ENCODE assay signal across 8 mouse cellular contexts in the genomic region with DNA sequence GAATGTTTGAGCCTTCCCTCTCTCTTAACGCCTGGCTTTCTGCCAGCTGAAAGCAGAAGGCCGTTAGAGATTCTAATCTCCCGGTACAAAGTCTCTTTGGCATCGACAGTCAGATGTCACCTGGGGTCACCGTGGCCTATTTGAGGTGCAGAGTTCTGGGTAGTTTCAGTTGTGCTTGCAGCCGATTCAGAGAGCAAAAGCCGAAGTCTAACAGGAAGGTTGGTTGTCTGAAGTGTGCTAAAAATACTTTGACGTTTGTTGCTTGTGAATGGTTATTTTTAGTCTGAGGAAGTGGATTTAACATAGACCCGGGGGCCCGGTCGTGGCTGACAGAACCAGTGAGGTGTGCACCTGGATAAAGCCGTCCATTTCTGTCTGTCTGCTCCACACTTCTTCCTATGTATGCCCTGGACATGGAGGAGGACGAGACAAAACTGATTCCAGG.
DNase-seq lines count a peak whose midpoint lies in the region; ATAC-seq and TF ChIP-seq lines count a peak whose summit lies in the region.

No protein-coding gene starts in this region.

- H3K4me3 ChIP-seq in bone marrow macrophage, adult 2 months (ENCODE audit: insufficient read depth, low read length), result peak overlapping the region; percentile 9; the same call in 1 of the 2 replicates
- no peak overlapping the region for H3K4me3 ChIP-seq in intestine, embryonic 15.5 days (replicated peaks)
- H3K4me3 ChIP-seq in lung, embryonic 15.5 days, result no peak overlapping the region
- H3K4me3 ChIP-seq in limb, embryonic 10.5 days, result no peak overlapping the region
- H3K4me3 ChIP-seq in forebrain, embryonic 15.5 days, result no peak overlapping the region

- H3K9ac ChIP-seq in intestine, embryonic 15.5 days, result no peak overlapping the region
- H3K9ac ChIP-seq in lung, embryonic 15.5 days, result no peak overlapping the region
- no peak overlapping the region for H3K9ac ChIP-seq in forebrain, embryonic 15.5 days (replicated peaks)

- no peaks in the 10 kb centered on the region for H3K36me3 ChIP-seq in intestine, embryonic 15.5 days
- H3K36me3 ChIP-seq in lung, embryonic 15.5 days, result no peaks in the 10 kb centered on the region
- H3K36me3 ChIP-seq in limb, embryonic 10.5 days, result no peaks in the 10 kb centered on the region
- H3K36me3 ChIP-seq in forebrain, embryonic 15.5 days, result no peaks in the 10 kb centered on the region

- H3K4me2 ChIP-seq in intestine, embryonic 15.5 days (replicated peaks), result 0 out of 2 replicates have a peak overlapping the region, but pooled peaks have one; percentile 20
- H3K4me2 ChIP-seq in lung, embryonic 15.5 days, result 0 out of 2 replicates have a peak overlapping the region, but pooled peaks have one; percentile 2
- H3K4me2 ChIP-seq in forebrain, embryonic 15.5 days (replicated peaks), result no peak overlapping the region

- peak; percentile 83 for ATAC-seq in intestine, embryonic 15.5 days
- no peak for ATAC-seq in lung, embryonic 15.5 days (ENCODE audit: borderline replicate concordance, extremely low read depth, low FRiP score, low TSS enrichment)
- no peak for ATAC-seq in forebrain, embryonic 15.5 days (replicated peaks)

- H3K4me1 ChIP-seq in bone marrow macrophage, adult 2 months (ENCODE audit: control insufficient read depth, insufficient read depth, low read length), result 0 out of 2 replicates have a peak, but pooled peaks cover 4% of the 10 kb centered on the region
- H3K4me1 ChIP-seq in intestine, embryonic 15.5 days (replicated peaks), result peaks cover 21% of the 10 kb centered on the region
- H3K4me1 ChIP-seq in lung, embryonic 15.5 days, result peaks cover 36% of the 10 kb centered on the region
- peaks cover 9% of the 10 kb centered on the region for H3K4me1 ChIP-seq in limb, embryonic 10.5 days
- H3K4me1 ChIP-seq in forebrain, embryonic 15.5 days, result 0 out of 2 replicates have a peak, but pooled peaks cover 7% of the 10 kb centered on the region

- TF ChIP-seq POLR2A in bone marrow macrophage, adult 2 months (IDR thresholded peaks at IDR 0.05; ENCODE audit: borderline replicate concordance, low read depth, low read length), result no peak

- no peak for TF ChIP-seq CTCF in bone marrow macrophage, adult 2 months (IDR thresholded peaks at IDR 0.05; ENCODE audit: low read depth, low read length)

- DNase-seq in MN1 (ENCODE audit: low spot score), result peak; percentile 20
- DNase-seq in thymus, adult 18-20 months, result peak; percentile 52 to 75
- no peak for DNase-seq in limb, embryonic 10.5 days (ENCODE audit: low spot score)
- no peak for DNase-seq in layer of hippocampus, postnatal 10 days (ENCODE audit: low spot score in 2 of 2)

- 14% methylated on average over 13 of the region's 13 CpGs for WGBS in intestine, embryonic 15.5 days
- 11% methylated on average over 13 of the region's 13 CpGs for WGBS in lung, embryonic 15.5 days
- WGBS in limb, embryonic 10.5 days, result 60% methylated on average over 13 of the region's 13 CpGs
- 69% methylated on average over 13 of the region's 13 CpGs for WGBS in forebrain, embryonic 15.5 days

- no peaks in the 10 kb centered on the region for H3K27me3 ChIP-seq in intestine, embryonic 15.5 days (replicated peaks)
- H3K27me3 ChIP-seq in lung, embryonic 15.5 days, result no peaks in the 10 kb centered on the region
- no peaks in the 10 kb centered on the region for H3K27me3 ChIP-seq in limb, embryonic 10.5 days (ENCODE audit: low read depth, poor library complexity, severe bottlenecking)
- no peaks in the 10 kb centered on the region for H3K27me3 ChIP-seq in forebrain, embryonic 15.5 days

- no peaks in the 10 kb centered on the region for H3K9me3 ChIP-seq in intestine, embryonic 15.5 days
- H3K9me3 ChIP-seq in lung, embryonic 15.5 days, result no peaks in the 10 kb centered on the region
- no peaks in the 10 kb centered on the region for H3K9me3 ChIP-seq in limb, embryonic 10.5 days (replicated peaks)
- no peaks in the 10 kb centered on the region for H3K9me3 ChIP-seq in forebrain, embryonic 15.5 days

- H3K27ac ChIP-seq in bone marrow macrophage, adult 2 months (ENCODE audit: insufficient read depth, low read depth, low read length), result no peak overlapping the region
- peak overlapping the region; percentile 24; the same call in 1 of the 2 replicates for H3K27ac ChIP-seq in intestine, embryonic 15.5 days
- H3K27ac ChIP-seq in lung, embryonic 15.5 days, result peak overlapping the region; percentile 1; the same call in 1 of the 2 replicates
- no peak overlapping the region for H3K27ac ChIP-seq in limb, embryonic 10.5 days
- H3K27ac ChIP-seq in forebrain, embryonic 15.5 days (replicated peaks), result no peak overlapping the region

Comparison
In these comparisons a context has a peak if more than half of its experiments do, and no peak if none do; other contexts are left out.
1. DNase-seq: peak in MN1 (single experiment) and thymus, adult 18-20 months (2 of 2); none in limb, embryonic 10.5 days (single experiment) and layer of hippocampus, postnatal 10 days (0 of 2).
2. H3K27ac ChIP-seq: peak in intestine, embryonic 15.5 days (single experiment) and lung, embryonic 15.5 days (single experiment); none in bone marrow macrophage, adult 2 months (single experiment), limb, embryonic 10.5 days (single experiment) and forebrain, embryonic 15.5 days (single experiment).